Mouse (Mus musculus) CD8-positive naive resting alpha-beta T cell, adult 2 months (primary cell): ENCODE data around the gene Tcam1.

Experiments
- DNase-seq, 2 experiments: peaks; one replicate each; pipeline ENCODE4 v3.0.0; 2022; ENCODE audit warnings: low read depth in 2 of 2, low spot score in 2 of 2

The Tcam1 gene

GRCm38 (mm10) chr11:106318406-106319366, 42.2 kb downstream of the Tcam1 start:
- no peak for DNase-seq

DNA sequence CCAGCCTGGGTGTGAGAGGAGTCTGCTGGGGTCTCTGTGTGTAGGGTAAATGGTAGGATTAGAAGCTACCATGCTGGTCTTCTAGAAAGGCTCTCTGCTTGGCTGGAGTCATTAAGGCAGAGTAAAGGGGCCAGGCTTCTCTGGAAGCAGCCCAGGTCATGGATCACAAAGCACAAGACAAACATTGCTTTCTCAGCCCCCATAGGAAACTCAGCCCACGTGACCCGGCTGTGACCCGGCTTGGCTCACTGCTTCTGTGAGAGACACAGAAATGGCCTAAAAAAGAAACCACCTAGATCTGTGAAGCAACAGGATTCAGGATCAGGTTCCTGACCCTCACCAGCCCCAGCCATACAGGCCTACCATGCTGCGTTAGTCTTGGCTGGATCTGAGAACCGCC, 48.4 kb downstream of the Tcam1 start:
- DNase-seq: no peak

GRCm38 (mm10) chr11:106325566-106326206, 49.2 kb downstream of the Tcam1 start:
- DNase-seq: peak; percentile 69 to 75

DNA sequence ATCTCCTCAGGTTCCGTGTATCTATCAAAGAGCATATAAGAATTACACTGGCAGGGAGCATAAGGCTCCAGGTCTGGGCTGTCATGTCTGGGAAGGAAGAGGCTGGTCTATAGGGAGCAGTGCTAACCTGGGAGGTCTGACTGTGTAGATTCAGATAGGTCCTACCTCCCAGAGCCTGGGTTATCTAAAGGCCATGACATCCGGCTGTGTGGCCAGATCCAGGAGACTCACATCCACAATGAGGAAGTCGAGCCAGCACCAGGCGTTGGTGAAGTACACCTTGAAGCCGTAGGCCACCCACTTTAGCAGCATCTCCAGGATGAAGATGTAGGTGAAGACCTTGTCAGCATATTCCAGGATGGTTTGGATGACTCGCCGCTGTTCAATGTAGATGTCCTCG, 50.0 kb downstream of the Tcam1 start:
- DNase-seq: no peak

GRCm38 (mm10) chr11:106328521-106328920, 52.0 kb downstream of the Tcam1 start:
- DNase-seq: no peak

- no peak for DNase-seq
Measured at GRCm38 (mm10) chr11:106329128-106329527, 52.7 kb downstream of the Tcam1 start.

GRCm38 (mm10) chr11:106329682-106330081, 53.2 kb downstream of the Tcam1 start:
- peak; percentile 39 to 70 for DNase-seq

DNA sequence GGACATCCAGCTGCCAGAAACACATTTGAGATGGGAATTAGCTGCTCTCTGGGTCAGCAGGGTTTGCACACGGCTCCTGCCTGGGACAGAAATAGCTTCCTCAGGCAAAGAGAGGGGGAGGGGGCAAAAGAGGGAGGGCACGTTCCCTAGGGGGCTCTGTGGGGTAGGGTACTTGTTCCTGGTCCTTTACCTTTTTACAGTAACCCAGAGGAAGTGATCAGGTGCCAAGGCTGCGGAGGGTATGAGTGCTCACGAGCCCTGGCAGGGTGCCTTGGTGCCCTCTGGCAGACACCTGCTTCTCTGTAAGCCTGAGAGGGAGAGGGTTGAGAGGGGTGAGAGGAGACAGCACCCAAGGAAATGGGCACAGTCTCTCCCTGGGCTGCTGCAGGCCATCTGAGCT, 56.0 kb downstream of the Tcam1 start:
- DNase-seq: no peak

DNA sequence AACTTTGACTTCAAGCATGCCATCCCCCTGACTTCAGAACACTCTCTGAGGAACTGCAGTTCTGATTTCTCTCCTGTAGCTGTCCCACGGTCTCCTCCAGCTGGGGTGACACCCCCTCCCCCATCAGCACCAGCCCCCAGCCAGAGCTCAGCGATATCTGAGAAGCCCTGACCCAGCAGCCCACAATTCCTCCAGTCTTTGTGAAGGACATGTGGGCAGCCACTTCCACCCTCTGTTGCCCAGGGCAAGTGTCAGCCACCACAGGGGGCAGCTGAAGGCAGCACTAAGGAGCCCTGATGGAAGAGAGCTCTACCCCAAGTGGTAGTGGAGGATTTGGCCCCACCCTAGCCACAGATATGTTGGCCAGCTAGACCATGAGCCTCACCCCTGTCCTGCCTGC, 57.6 kb downstream of the Tcam1 start:
- no peak for DNase-seq

GRCm38 (mm10) chr11:106338029-106338428, 61.6 kb downstream of the Tcam1 start:
- no peak for DNase-seq
